Mouse (Mus musculus): ENCODE measurements at regions not wholly inside any gene's neighbourhood (a gene's known extent, or its start where the extent isn't known, plus 50 kb on each side); places are given as distances from the start of the nearest gene placed in this dataset.

- DNase-seq (ENCODE audit: low spot score in 2 of 2) = peak in 1 of 2 experiments; percentile 60
These were observed 412.2 kb upstream of the Gm10488 start for GRCm38 (mm10) chrX:29563871-29564380.
